Mouse (Mus musculus): ENCODE measurements around the gene P2ry10. TPM values are rescaled to one million over a fixed set of nuclear protein-coding genes. Genes with fewer than 3 reads are reported as not detected.

The P2ry10 gene
- 0.05 and 0.06 TPM in 2 replicates for polyA plus RNA-seq (2012; rRNA removed)

GRCm38 (mm10) chrX:107088177-107088576 lies at the start of gene P2ry10:
Gene P2ry10 (plus strand): TSS chrX:107088492.

GRCm38 (mm10) chrX:107148681-107149080 lies 60.4 kb downstream of the P2ry10 start, which contains the start of gene P2ry10b:
Gene P2ry10b (plus strand): TSS chrX:107148927.

Other genes starting within 250 kb of the P2ry10 start
- 1.2 and 2.0 TPM in 2 replicates for gene Rtl3, start 247.8 kb upstream of the P2ry10 start, polyA plus RNA-seq (2012; rRNA removed)
- 0.78 and 0.95 TPM in 2 replicates for gene Lpar4, start 167.9 kb upstream of the P2ry10 start, polyA plus RNA-seq (2012; rRNA removed)
- gene P2ry10b, start 60.4 kb downstream of the P2ry10 start, polyA plus RNA-seq (2012; rRNA removed) = 0.58 and 0.96 TPM in 2 replicates
- 0.05 and 0.07 TPM in 2 replicates for gene Gpr174, start 167.4 kb downstream of the P2ry10 start, polyA plus RNA-seq (2012; rRNA removed)